Mouse (Mus musculus): ENCODE data around the gene Ccdc18.
"Not testable (repeated sequence)": the region's sequence is repeated elsewhere in the genome, so short reads cannot be mapped to it uniquely, and the experiment has no call there.

Ccdc18 gene

GRCm38 (mm10) chr5:108132441-108133243 lies at the start of gene Ccdc18, which contains the start of gene Tmed5:
Gene Ccdc18, plus strand, starts transcription at chr5:108132875.
Gene Tmed5, minus strand, starts transcription at chr5:108132620.
- peak; percentile 94 to 96 for DNase-seq (ENCODE audit: low spot score in 2 of 2)

- no peak for DNase-seq (ENCODE audit: low spot score in 2 of 2)
Observed at GRCm38 (mm10) chr5:108085440-108085839, 47.2 kb upstream of the Ccdc18 start.

- DNase-seq (ENCODE audit: low spot score in 2 of 2), result not testable (repeated sequence)
Observed at GRCm38 (mm10) chr5:108092731-108093130, 39.9 kb upstream of the Ccdc18 start.

- no peak for DNase-seq (ENCODE audit: low spot score in 2 of 2)
Observed at GRCm38 (mm10) chr5:108097676-108098075, 35.0 kb upstream of the Ccdc18 start.

GRCm38 (mm10) chr5:108100196-108100595 lies 32.5 kb upstream of the Ccdc18 start:
- DNase-seq (ENCODE audit: low spot score in 2 of 2), result no peak

GRCm38 (mm10) chr5:108104306-108104705 lies 28.4 kb upstream of the Ccdc18 start:
- no peak for DNase-seq (ENCODE audit: low spot score in 2 of 2)

GRCm38 (mm10) chr5:108109346-108109745 lies 23.3 kb upstream of the Ccdc18 start:
- no peak for DNase-seq (ENCODE audit: low spot score in 2 of 2)

- DNase-seq (ENCODE audit: low spot score in 2 of 2), result no peak
Observed at GRCm38 (mm10) chr5:108117693-108118092, 15.0 kb upstream of the Ccdc18 start.

GRCm38 (mm10) chr5:108120221-108120900 lies 12.3 kb upstream of the Ccdc18 start:
- no peak for DNase-seq (ENCODE audit: low spot score in 2 of 2)

GRCm38 (mm10) chr5:108131849-108132440 lies 730 bp upstream of the Ccdc18 start:
- peak; percentile 52 to 69 for DNase-seq (ENCODE audit: low spot score in 2 of 2)

- no peak for DNase-seq (ENCODE audit: low spot score in 2 of 2)
Observed at GRCm38 (mm10) chr5:108152592-108152991, 19.9 kb downstream of the Ccdc18 start.

- no peak for DNase-seq (ENCODE audit: low spot score in 2 of 2)
Observed at GRCm38 (mm10) chr5:108160796-108161195, 28.1 kb downstream of the Ccdc18 start.

GRCm38 (mm10) chr5:108163695-108164094 lies 31.0 kb downstream of the Ccdc18 start:
- DNase-seq (ENCODE audit: low spot score in 2 of 2), result peak; percentile 19 to 37

- no peak for DNase-seq (ENCODE audit: low spot score in 2 of 2)
Observed at GRCm38 (mm10) chr5:108184050-108184449, 51.4 kb downstream of the Ccdc18 start.

- DNase-seq (ENCODE audit: low spot score in 2 of 2), result no peak
Observed at GRCm38 (mm10) chr5:108188967-108189366, 56.3 kb downstream of the Ccdc18 start.

- DNase-seq (ENCODE audit: low spot score in 2 of 2), result no peak
Observed at GRCm38 (mm10) chr5:108206008-108206407, 73.3 kb downstream of the Ccdc18 start.

GRCm38 (mm10) chr5:108211512-108211911 lies 78.8 kb downstream of the Ccdc18 start:
- no peak for DNase-seq (ENCODE audit: low spot score in 2 of 2)

- DNase-seq (ENCODE audit: low spot score in 2 of 2), result no peak
Observed at GRCm38 (mm10) chr5:108214928-108215327, 82.3 kb downstream of the Ccdc18 start.

- DNase-seq (ENCODE audit: low spot score in 2 of 2), result no peak
Observed at GRCm38 (mm10) chr5:108224077-108224476, 91.4 kb downstream of the Ccdc18 start.

- DNase-seq (ENCODE audit: low spot score in 2 of 2), result no peak
Observed at GRCm38 (mm10) chr5:108226159-108226558, 93.5 kb downstream of the Ccdc18 start.

GRCm38 (mm10) chr5:108246314-108246765 lies 113.7 kb downstream of the Ccdc18 start:
- no peak for DNase-seq (ENCODE audit: low spot score in 2 of 2)

- DNase-seq (ENCODE audit: low spot score in 2 of 2), result no peak
Observed at GRCm38 (mm10) chr5:108250033-108250432, 117.4 kb downstream of the Ccdc18 start.

Measured in natural killer cell, adult 2 months (primary cell).